Mouse (Mus musculus) C2C12 (cell line): ENCODE data around the gene Pip4p1. TPM values are rescaled to one million over a fixed set of nuclear protein-coding genes. Genes with fewer than 3 reads are reported as not detected.
"Not testable (repeated sequence)": the region's sequence is repeated elsewhere in the genome, so short reads cannot be mapped to it uniquely, and the experiment has no call there.

Experiments used
- H3K27me3 ChIP-seq: one replicate; pipeline ENCODE4 v1.6.1; 2011; ENCODE audit not compliant: control insufficient read depth, insufficient read depth, insufficient read length
- H3K36me3 ChIP-seq: one replicate; pipeline ENCODE4 v1.6.1; 2011; ENCODE audit not compliant: control insufficient read depth, insufficient read depth
- H3K4me3 ChIP-seq: one replicate; pipeline ENCODE4 v1.5.1; 2011; ENCODE audit warnings: mild to moderate bottlenecking, control low read depth; ENCODE audit not compliant: poor library complexity, insufficient read depth, severe bottlenecking
- H3K79me2 ChIP-seq: one replicate; pipeline ENCODE4 v1.6.1; 2011; ENCODE audit not compliant: control insufficient read depth, insufficient read depth
- H3K79me3 ChIP-seq: one replicate; pipeline ENCODE4 v1.6.1; 2011; ENCODE audit warnings: low read depth, control low read depth
- H3ac ChIP-seq: one replicate; pipeline ENCODE3; 2011; ENCODE audit warnings: low read depth; ENCODE audit not compliant: control insufficient read depth, insufficient read length
- CEBPB ChIP-seq: IDR thresholded peaks from one replicate; pipeline ENCODE4 v1.6.1; 2011; ENCODE audit warnings: low read depth, mild to moderate bottlenecking, control low read depth, moderate library complexity
- CTCF ChIP-seq: IDR thresholded peaks from one replicate; pipeline ENCODE4 v1.5.1; 2011; ENCODE audit not compliant: control insufficient read depth, insufficient read depth, insufficient read length
- FOSL1 ChIP-seq: IDR thresholded peaks from one replicate; pipeline ENCODE4 v1.8.0; 2011; ENCODE audit warnings: mild to moderate bottlenecking, low read length; ENCODE audit not compliant: poor library complexity, insufficient read depth, severe bottlenecking
- MAX ChIP-seq: IDR thresholded peaks from one replicate; pipeline ENCODE4 v1.6.1; 2011; ENCODE audit warnings: mild to moderate bottlenecking, control low read depth
- MYOD1 ChIP-seq: IDR thresholded peaks from one replicate; pipeline ENCODE4 v1.6.1; 2011; ENCODE audit warnings: low read depth; ENCODE audit not compliant: control insufficient read depth, insufficient read length
- MYOG ChIP-seq: IDR thresholded peaks from one replicate; pipeline ENCODE4 v1.6.1; 2011; ENCODE audit not compliant: control insufficient read depth, insufficient read length; ENCODE audit errors: extremely low read depth
- USF1 ChIP-seq: IDR thresholded peaks from one replicate; pipeline ENCODE4 v1.6.1; 2011; ENCODE audit warnings: low read depth, mild to moderate bottlenecking, control low read depth, moderate library complexity
- polyA plus RNA-seq: library from polyadenylated mRNA; unstranded; fragments of >200 nt; fragmentation: generic; extraction: Trizol; gene quantifications from one replicate; pipeline ENCODE4 v1.2.1, GENCODE M21; 2012; ENCODE audit warnings: missing spikeins

Gene Pip4p1
- polyA plus RNA-seq, 1 experiment: 93.6 TPM

GRCm38 (mm10) chr14:50903973-50904827 lies 26.5 kb downstream of the Pip4p1 start:
- no peaks in the 10 kb centered on the region for H3K79me3 ChIP-seq
- no peak overlapping the region for H3K4me3 ChIP-seq
- H3K36me3 ChIP-seq: no peaks in the 10 kb centered on the region
- H3K79me2 ChIP-seq: no peaks in the 10 kb centered on the region
- TF ChIP-seq CEBPB: no peak
- TF ChIP-seq USF1: no peak
- no peak for TF ChIP-seq FOSL1
- TF ChIP-seq MYOG: no peak
- no peak overlapping the region for H3ac ChIP-seq
- H3K27me3 ChIP-seq: no peaks in the 10 kb centered on the region

GRCm38 (mm10) chr14:50897992-50898391 lies 32.7 kb downstream of the Pip4p1 start:
- H3ac ChIP-seq, H3K36me3 ChIP-seq, H3K4me3 ChIP-seq, H3K27me3 ChIP-seq, H3K79me3 ChIP-seq, H3K79me2 ChIP-seq: not testable (repeated sequence)

- no peaks in the 10 kb centered on the region for H3K27me3 ChIP-seq
- no peak within 1 kb of the TSS for H3K4me3 ChIP-seq
- no peaks in the 10 kb centered on the region for H3K79me2 ChIP-seq
- H3K79me3 ChIP-seq: no peaks in the 10 kb centered on the region
- peak within 1 kb of the TSS; percentile 65 for H3ac ChIP-seq
- no peak for TF ChIP-seq MYOD1
- no peak for TF ChIP-seq CTCF
- no peak for TF ChIP-seq MAX
- no peak for TF ChIP-seq USF1
- TF ChIP-seq FOSL1: no peak
- TF ChIP-seq CEBPB: no peak
- H3K36me3 ChIP-seq: no peaks in the 10 kb centered on the region
Measured at GRCm38 (mm10) chr14:50897374-50897765, 33.3 kb downstream of the Pip4p1 start, which contains the start of gene Klhl33. TSS of gene Klhl33 (minus strand) at chr14:50897507.

GRCm38 (mm10) chr14:50896747-50897373 lies 33.8 kb downstream of the Pip4p1 start:
- Histone ChIP-seq H3K36me3 (no peaks in the 10 kb centered on the region), H3ac (peak overlapping the region; percentile 65), H3K79me2 (no peaks in the 10 kb centered on the region), H3K4me3 (no peak overlapping the region), H3K27me3 (no peaks in the 10 kb centered on the region), H3K79me3 (no peaks in the 10 kb centered on the region)
- no peak for TF ChIP-seq FOSL1
- no peak for TF ChIP-seq CEBPB
- no peak for TF ChIP-seq MYOD1
- TF ChIP-seq MYOG: no peak
- TF ChIP-seq USF1: no peak
- no peak for TF ChIP-seq CTCF
- TF ChIP-seq MAX: no peak

GRCm38 (mm10) chr14:50895985-50896746 lies 34.5 kb downstream of the Pip4p1 start:
- Histone ChIP-seq H3K79me3 (no peaks in the 10 kb centered on the region), H3K27me3 (no peaks in the 10 kb centered on the region), H3K4me3 (no peak overlapping the region), H3K79me2 (no peaks in the 10 kb centered on the region), H3K36me3 (no peaks in the 10 kb centered on the region), H3ac (peak overlapping the region; percentile 65)
- TF ChIP-seq USF1 (no peak), CEBPB (peak; percentile 100), MAX (peak; percentile 13)

GRCm38 (mm10) chr14:50895407-50895806 lies 35.2 kb downstream of the Pip4p1 start:
- Histone ChIP-seq H3K79me2 (no peaks in the 10 kb centered on the region), H3K36me3 (no peaks in the 10 kb centered on the region), H3K27me3 (no peaks in the 10 kb centered on the region), H3ac (no peak overlapping the region), H3K4me3 (no peak overlapping the region), H3K79me3 (no peaks in the 10 kb centered on the region)
- no peak for TF ChIP-seq MAX
- TF ChIP-seq USF1: no peak
- no peak for TF ChIP-seq FOSL1
- no peak for TF ChIP-seq CEBPB
